Mouse (Mus musculus) R1 (cell line): ENCODE results near the gene Rasgrf2.

Experiments used
- DNase-seq: peaks from one replicate; pipeline ENCODE4 v3.0.0-alpha.2; 2018; ENCODE audit warnings: low read depth, low spot score

Rasgrf2 gene

DNA sequence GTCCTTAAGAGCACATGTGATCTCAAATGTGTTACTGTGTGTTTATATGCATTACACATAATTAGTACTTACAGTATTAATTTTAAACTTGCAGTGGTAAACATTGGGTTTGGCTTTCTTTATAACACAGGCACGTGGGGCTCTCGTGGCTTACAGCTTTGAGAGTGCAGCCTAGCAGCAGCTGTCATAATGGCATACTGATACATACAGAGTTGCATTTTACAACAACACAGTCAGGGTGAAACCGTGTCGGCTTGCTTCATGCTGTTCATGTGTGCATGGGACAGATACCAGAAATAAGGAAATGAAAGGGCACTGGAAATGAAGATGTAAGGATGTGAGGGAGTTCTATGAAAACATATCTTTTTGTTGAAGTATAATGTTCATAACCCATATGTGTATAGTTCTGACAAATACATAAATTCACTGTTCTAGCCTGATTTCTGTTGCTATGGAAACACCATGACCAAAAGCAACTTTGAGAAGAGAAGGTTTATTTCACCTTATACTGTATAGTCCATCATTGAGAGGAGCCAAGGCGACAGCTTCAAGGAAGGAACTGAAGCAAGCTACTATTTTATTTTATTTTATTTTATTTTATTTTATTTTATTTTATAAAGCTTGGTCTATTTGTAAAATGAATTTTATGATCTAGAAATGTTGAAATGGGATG, 246.6 kb downstream of the Rasgrf2 start:
- no peak for DNase-seq

DNA sequence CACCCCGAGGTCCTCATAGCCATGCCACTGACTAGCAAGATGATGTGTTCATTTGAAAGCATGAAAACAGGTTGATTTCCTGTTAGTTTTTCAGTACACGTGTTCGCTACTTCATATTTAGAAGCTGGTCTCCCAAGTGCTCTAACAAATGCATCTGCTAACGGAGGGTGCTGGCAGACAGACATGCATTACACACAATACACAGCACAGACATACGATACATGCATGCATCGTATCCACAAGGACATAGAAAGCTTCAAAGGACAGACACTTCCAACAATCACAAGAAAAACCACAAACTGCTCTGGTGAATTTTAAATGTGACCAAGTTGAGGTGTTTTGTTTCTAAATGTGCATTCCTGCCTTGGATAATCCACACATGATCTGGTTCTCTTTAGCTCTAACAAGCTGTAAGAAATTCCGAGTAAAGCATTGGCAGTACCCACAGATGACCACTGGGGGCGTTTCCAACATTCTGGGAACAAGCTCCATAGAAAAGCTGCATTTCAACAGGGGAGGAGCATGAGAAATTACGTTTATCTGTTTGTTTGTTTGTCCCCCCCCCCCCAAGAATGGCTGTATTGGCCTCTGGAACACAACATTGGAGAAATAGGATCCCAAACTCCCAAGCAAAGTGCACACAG, 249.5 kb downstream of the Rasgrf2 start:
- peak; percentile 64 for DNase-seq

- DNase-seq = no peak
These were observed 251.2 kb downstream of the Rasgrf2 start for GRCm38 (mm10) chr13:91880256-91880655.

DNA sequence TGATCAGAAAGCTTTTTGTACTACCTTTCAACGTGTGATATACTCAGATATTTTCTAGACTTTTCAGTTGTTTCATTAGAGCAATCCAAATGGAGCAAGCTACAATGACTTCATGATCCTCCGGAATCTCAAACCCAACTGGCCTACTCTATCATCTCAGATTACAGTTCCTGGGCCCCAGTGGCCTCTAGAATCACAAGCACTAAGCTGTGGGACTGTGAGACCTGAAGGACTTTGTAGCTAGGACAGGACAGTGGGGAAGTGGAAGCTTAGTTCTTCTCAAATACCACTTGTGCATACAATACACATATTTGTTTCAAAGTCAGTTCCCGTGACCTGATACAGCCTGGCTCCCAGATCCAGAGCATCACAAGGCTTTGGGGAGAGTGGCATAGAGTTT, 253.5 kb downstream of the Rasgrf2 start:
- no peak for DNase-seq

- DNase-seq = no peak
These were observed 254.1 kb downstream of the Rasgrf2 start for GRCm38 (mm10) chr13:91877350-91877749.

- no peak for DNase-seq
These were observed 254.6 kb downstream of the Rasgrf2 start, which contains the start of gene Ckmt2 for GRCm38 (mm10) chr13:91876741-91877349. Gene Ckmt2, minus strand, starts transcription at chr13:91876885.

DNA sequence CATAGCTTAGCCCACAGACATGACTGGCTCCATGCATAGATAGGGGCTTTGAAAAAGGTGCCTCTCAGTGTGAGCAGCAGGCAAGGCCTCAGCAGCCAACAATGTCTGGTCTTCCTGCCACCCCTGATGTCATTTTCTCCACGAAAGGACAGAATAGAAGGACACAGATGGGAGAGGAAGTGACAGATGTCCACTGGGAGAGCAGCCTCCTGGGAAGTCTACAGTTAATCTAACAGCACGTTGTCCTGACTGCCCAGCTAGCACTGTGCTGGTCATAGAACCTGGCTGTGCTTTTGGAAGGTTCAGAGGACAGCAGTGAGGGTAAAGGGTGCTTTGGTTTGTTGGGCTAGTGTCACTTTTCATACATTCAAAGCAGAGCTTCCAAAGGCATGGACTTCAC, 255.9 kb downstream of the Rasgrf2 start:
- no peak for DNase-seq

- no peak for DNase-seq
These were observed 256.9 kb downstream of the Rasgrf2 start for GRCm38 (mm10) chr13:91874565-91874964.

DNA sequence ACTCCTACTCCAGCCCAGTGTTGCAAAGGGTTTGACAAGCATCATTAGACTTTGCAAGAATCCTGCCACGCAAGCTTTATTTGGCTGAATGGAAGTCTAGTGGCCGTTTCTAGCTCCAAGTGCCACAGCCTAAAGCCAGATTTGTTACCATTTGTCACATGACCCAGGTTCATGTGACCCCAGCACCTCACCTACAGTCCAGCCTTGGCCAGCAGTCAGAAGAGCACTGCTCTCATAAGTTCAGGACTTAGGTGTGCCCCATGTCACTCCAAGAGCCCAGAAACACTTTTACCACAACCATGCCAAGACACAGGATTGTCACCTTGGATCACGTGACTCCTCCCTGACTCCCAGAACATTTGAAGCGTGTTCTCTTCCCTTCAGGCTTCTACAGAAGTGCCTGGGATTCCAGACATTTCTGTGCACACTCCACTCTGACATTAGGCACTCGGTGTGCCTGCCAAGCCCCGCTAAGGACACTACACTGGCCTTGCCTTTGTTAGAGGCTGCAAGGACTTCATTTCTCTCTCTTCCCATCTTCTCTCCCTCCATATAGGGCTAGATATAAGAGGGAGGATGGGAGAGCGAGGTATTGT, 257.6 kb downstream of the Rasgrf2 start:
- DNase-seq = no peak

GRCm38 (mm10) chr13:91868577-91868976, 262.9 kb downstream of the Rasgrf2 start:
- no peak for DNase-seq

GRCm38 (mm10) chr13:91858835-91859234, 272.6 kb downstream of the Rasgrf2 start:
- peak; percentile 54 for DNase-seq

GRCm38 (mm10) chr13:91857427-91857826, 274.0 kb downstream of the Rasgrf2 start:
- peak; percentile 79 for DNase-seq

GRCm38 (mm10) chr13:91854412-91854811, 277.0 kb downstream of the Rasgrf2 start:
- no peak for DNase-seq
